Mouse (Mus musculus): ENCODE measurements at regions not wholly inside any gene's neighbourhood (a gene's known extent, or its start where the extent isn't known, plus 50 kb on each side); places are given as distances from the start of the nearest gene placed in this dataset.

- TF ChIP-seq CTCF (IDR thresholded peaks at IDR 0.05; ENCODE audit: low read depth, low read length), result no peak
- no peak for TF ChIP-seq POLR2A (IDR thresholded peaks at IDR 0.05; ENCODE audit: borderline replicate concordance, low read depth, low read length)
Observed at GRCm38 (mm10) chr5:47276231-47277195, 706.4 kb upstream of the Slit2 start.

All from bone marrow macrophage, adult 2 months (primary cell).